Mouse (Mus musculus) B cell, adult 2 months (primary cell): Measurements from ENCODE around the gene Apom.

Experiments used
- DNase-seq, 2 experiments: peaks; one replicate each; pipeline ENCODE4 v3.0.0; 2022

Gene Apom

DNA sequence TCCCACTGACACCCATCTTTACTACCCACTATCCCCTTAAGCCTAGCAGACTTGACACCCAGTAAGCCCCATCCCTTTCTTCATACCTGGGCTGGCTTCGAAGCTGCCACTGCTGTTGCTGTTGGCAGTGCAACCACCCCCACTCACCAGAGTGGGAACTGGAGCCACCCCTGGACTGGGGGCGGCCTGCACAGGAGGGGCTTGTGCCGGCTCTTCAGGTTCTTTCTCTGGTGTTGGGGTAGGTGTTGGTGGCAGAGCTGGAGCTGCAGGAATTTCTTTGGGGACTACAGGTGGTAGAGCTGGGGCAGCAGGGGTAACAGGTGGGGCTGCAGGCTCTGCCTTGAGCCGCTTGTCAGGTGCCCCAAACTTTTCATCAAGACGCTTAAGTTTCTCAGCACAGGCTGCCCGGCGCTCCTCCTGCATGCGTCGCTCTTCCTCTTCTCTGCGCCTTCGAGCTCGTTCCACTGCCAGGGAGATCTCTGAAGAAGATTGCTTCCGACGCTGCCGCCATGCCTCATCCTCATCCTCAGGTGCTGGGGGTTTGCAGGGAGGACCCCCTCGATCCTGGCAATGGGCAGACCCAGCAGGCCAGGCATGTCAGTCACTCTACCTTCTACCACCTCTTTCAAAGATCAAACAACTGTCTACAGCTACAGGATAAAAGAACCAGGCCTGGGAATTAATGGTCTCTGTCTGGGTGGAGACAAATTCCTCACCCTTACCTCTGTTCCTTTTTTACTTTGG is 27.2 kb upstream of the Apom start:
- no peak for DNase-seq

DNA sequence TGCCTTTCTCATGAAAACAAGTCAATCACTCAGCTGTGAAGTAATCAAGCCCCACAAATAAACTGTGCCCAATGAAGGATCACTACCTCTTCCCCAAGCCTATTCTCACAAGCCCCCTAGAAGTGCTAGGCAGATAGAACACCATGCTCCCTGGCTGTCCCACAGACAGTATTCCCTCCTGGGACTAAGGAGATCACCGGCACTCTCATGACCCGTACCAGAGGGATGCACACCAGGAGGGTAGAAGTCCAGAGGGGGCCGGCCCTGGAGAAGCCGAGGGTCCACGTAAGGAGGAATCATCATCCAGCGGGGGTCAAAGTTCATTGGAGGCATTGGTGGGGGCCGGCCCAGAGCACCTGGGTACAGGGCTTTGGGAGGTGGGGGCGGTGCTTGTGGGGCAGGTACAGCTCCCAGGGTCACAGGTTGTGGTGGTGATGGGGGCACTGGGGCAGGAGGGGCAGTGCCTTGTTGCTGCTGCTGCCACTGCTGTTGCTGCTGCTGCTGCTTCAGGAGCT is 25.9 kb upstream of the Apom start:
- DNase-seq = no peak

DNA sequence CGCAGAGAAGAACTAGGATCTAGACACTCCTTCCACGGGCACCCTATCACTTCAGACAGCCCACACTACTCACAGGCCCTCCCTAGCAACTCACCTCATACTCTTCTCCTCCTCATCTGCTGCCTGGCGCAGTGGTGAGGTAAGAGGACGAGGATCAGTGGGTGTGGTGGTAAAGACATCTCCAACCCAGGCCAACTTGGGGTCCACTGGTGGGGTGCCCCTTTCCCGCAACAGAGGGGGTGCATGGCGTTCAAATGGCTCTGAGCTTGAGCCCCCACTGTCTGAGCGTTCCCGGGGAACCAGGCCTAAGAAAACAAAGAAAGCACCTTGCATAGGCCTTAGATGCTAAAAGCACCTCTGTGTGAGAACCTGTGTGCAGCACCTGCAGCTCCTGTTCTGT is 25.4 kb upstream of the Apom start:
- DNase-seq = no peak

DNA sequence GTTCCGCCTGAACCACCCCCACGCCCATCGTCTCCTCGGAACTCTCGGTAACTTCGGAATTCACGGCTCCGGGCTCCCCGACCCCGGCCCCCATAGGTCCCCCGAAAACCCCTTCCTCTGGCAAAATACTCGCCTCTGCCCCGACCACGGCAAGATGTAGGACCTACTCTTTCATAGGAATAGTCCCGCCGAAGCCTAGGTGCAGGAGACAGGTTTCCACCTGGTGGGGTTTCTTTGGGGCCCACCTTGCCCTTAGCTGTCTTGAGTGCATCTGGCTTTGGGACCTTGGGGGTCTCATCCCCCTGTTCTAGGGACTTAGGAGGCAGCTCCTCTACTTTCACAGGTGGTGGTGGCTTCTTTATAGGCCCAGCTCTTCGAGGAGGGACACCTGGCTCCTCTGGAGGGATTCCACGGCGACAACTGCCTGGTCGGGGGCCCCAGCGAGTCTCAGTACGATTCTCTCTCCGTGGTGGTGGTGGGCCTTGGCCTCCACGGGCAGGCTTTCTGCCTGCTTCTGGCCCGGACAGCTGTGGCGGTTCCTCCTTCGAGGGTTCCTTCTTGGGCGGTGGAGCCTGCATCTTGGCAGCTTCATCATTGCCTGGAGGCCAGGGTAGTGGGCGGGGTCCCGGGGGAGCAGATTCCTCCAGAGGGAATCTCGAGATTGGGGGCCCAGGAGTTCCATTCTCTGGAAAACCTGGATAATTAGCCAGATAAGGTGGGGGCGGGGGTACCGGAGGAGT is 24.8 kb upstream of the Apom start:
- DNase-seq = no peak

DNA sequence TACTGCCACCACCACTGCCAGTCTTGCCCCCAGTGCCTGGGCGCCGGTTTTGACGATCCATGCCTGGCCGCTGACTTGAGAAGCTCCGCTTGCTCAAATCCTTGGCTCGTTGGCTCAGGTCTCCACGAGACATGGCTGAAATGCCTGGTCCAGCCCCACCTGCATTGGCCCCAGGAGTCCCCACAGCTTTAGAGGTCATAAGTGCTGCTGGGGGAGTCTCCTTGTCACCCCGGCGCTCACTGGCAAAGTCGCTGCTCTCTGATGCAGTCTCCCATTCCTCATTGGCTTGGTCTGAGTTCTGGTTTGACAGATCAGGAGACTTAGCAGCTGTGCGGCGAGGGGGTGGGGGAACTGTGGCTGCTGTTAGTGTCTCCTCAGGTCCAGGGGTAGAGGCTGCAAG is 23.6 kb upstream of the Apom start:
- DNase-seq = no peak

DNA sequence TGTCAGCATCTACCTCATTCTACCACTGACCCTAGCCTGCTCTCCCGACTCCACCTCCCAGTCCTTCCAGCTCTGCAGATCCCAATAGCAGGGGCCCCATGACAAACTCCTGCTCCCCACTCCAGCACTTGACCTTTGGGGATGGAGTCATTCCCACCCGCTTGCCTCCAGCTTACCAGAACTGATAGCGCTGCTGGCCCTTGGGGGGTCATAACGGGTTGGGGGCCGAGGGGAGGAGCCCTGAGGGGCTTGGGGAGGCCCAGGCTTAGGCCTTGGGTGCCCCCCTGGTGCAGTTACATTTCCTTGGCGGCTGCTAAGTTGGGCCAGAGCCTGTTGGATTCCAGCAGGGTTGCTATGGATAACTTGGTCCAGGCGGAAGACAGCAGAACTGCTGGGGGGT is 22.8 kb upstream of the Apom start:
- DNase-seq = no peak

DNA sequence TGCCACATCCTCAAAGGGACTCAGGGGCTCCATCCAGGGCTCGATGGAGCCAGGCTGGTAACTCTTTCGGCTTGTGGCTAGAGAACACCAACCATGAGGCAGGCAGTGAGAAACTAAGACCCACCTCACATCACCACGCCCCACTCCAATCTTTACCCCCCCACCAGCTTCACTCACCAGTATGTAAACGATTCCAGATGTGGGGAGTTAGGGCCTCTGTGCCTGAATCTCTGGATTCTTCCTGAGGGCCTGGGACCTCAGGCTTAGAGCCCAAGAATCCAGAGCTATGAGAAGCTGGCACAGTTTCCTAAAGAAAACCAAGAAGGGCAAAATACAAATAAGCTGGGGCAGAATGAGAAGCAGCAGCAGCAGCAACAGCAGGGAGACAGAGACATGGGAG is 22.1 kb upstream of the Apom start:
- no peak for DNase-seq

DNA sequence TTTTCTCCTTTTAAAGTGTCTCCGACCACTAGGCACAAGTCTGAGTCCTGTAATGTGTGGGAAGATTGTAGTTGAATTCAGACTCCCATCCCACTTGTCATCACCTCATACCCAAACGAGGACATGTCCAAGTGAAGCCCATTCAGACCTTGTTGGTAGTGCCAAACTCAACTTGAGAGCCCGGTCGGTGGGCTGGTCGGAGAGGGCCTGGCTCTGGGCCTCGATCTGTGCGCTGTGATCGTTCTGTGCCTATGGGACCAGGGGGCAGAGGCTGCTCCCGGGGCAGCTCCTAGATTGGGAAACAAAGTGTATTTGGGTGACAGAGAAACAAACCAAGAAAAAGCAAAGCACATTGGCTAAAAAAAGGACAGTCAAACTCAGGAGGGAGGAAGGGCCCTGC is 21.2 kb upstream of the Apom start:
- no peak for DNase-seq

DNA sequence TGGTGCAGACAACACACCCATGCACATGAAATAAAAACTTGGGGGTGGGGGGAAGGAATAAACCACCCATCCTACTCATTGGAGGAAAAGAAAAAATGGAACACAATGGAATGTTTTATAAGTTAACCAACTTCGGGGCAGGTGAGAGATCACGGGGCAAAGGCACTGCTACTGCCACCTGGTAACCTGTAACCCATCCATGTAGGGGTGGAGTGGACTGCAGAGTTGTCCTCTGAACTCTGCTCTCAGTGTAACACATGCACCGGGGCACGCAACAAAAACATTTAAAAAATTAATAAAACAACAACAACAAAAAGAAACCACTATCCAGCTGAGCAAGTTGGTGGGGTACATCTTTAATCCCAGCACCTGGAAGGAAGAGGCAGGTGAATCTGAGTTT is 20.3 kb upstream of the Apom start:
- DNase-seq = no peak

DNA sequence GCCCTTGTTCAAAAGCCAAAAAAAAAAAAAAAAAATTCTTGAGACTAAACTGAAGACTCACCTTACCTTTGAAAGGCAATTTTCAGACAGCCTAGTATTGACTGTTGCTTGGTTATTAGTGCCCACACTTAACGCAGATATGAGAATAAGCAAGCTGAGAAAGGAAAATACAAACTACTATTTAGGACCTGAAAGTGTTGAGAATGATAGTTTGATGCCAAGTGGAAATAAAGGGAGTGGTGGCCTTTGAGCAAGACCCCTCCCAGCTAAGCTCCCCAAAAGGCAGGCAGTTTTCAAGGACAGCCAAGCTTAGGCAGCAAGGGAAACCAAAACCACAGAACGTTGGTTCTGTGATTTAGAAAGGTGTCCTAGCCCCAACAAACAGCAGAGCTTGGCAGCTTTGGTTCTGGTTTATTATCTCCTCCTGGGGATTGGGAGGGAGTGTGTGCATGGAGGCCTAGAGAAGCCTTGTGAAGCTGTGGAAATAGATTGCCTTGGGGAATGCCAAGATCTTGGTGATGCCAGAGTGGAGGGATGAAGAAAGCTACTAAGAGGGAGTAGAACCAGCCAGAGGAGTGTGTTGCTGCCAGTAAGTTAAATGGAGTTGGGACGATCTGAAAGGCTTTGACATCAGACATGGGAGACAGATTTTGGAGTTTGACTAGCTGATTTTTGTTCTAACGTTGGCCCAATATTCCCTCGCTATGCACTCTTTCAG is 16.2 kb upstream of the Apom start:
- no peak for DNase-seq

DNA sequence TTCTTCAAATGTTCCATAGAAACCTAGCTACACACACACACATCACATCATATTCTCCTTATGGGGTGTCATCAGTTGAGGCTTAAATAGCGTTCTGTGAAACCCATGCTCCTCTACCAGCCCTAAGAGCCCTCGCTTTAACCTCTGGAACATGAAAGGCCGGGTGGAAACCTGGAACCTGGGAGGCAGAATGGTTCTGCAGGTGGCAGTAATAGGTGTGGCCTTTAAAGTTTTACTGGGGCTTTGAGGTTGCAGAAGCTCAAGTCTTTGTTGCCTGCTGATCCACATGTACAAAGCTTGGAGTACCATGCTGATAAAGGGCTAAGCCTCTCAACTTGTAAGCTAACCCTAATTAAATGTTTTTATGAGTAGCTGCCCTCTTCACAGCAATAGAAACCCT is 15.5 kb upstream of the Apom start:
- DNase-seq = no peak

DNA sequence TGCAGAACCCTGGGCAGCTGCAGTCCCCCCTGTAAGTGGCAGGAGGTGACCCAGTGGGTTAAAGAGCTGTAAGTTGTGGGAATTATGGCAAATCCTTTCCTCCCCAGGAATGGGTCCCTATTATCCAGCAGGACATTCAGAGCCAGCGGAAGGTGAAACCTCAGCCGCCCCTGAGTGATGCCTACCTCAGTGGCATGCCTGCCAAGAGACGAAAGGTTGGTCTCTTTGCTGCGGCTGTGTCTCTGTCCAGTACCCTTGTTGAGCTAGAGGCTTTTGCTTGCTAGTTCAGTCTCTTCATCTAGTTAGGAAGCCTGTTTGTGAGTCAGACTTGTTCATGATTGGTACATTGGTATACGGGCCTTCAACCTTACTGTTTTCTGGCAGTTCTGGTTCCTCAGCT is 14.3 kb upstream of the Apom start:
- no peak for DNase-seq

DNA sequence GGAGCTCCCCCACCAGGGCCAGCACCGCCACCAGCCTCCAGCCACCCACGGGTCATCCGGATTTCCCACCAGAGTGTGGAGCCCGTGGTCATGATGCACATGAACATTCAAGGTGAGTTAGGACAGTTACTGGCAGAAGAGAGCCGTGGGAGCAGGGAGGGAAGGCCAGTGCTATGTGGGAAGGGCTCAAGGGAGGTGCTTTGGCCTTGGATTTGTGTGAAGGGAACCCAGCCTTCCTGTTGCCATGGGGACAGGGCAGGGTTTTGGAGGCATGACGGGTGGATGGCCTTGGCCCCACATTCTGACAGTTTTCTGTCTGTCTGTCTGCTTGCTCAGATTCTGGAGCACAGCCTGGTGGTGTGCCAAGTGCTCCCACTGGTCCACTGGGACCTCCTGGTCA is 10.1 kb upstream of the Apom start:
- DNase-seq = no peak

DNA sequence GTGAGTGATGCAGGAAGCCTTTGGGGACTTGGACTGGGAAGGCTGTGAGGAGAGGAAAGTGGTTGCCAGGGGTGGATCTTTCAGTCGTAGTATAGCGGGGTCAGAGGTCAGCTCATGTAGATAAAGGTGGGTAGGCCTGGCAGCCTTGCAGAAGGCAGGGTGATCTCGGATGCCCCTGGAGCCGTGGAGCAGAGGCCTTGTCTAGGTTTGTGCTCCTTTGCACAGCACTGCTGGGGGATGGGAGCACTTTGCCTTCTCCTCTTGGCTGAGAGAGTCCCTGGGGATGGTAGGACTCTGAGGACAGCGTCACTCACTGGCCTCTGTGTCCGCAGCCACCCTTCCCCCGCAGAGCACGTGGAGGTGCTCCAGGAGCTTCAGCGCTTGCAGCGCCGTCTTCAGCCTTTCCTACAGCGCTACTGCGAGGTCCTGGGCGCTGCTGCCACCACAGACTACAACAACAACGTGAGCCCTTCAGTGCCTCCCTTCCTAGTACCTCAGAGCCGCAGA is 8.7 kb upstream of the Apom start:
- DNase-seq = no peak

DNA sequence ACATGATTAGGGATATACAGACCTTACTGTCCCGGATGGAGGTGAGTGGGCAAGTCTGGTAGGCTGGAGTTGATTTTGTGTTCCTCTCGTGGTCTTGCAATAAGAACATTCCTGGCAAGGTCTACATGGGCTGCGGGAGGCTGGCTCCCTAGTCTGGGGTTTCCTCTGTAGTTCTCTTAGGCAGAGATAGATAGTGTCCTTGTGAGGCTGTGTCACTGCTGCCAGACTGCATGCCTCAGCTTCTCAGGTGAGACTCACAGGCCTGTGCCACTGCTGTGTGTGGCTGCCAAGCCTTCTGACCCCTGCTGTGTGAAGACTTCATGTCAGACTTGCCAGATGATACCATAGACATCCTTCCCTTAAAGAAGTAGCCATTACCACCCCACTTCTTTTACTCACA is 7.4 kb upstream of the Apom start:
- DNase-seq = no peak

DNA sequence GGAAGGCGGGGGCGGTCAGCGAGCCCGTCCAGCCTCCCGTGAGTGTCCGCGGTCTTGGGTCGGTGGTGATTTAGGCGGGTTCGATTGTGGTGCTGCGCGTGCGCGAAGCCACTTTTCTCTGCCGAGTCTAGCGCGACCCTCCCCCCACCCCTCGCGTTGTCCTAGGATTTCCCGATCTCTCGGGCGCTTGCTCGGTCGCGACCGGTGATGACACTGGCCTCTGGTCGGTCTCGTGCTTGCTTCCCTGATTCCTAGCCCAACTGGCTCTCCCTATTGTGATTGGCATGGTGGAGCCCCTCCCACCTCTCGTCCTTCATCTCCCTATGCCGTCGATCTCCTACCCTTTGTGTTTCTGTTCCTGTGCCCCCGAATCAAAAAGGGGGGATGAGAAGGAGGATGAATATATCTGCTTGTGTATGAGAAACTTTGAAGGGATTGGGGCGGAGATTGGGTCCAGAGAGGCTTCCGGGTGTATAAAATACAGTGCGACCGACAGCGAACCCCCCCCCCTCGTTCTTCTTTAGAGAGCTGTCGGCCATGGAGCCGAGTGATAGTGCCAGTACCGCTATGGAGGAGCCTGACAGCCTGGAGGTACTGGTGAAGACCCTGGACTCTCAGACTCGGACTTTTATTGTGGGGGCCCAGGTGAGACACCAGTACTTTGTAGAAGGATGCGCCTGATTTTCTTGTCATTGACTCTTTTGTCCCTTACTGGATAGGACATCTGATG is 3.9 kb upstream of the Apom start:
- no peak for DNase-seq

DNA sequence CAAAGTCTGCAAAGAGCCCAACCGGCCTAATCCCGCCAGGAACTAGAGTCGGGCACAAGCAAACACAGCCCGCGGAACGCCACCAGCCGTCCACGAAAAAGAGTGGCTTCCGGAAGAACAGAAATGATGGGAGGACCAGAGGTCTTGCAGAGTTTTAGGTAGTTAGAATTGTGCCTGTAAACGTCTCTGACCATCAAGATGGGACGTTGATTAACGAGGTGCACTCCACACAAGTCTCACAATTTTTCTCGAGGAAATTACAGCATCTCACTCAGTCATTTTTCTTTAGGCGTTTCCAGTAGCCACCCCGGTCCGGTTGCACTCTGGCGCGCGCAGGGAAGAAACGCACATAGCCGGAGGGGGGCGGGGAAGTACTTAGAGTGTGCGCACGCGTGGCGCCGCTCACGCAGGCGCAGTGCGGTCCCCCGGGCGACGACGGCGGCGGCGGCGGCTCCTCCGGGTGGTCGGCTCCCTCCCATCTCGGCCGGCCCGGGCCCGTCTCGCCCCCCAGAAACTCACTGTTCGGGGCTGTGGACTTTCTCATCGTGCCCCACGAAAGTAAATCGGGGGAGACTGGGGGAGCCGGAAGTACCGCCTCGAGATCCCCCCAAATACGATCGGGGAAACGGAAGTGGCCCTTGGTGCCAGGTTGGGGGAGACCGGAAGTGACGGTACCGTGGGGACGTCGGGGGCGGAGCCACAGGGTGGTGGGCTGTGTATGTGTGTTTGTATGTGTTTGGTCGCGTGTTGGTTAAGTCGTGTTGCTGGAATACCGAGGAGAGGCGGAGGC is 3.1 kb upstream of the Apom start, which contains the start of gene Bag6:
Gene Bag6, plus strand, starts transcription at position 378 of the 790 bp plus-strand sequence.
- peak; percentile 96 to 98 for DNase-seq

DNA sequence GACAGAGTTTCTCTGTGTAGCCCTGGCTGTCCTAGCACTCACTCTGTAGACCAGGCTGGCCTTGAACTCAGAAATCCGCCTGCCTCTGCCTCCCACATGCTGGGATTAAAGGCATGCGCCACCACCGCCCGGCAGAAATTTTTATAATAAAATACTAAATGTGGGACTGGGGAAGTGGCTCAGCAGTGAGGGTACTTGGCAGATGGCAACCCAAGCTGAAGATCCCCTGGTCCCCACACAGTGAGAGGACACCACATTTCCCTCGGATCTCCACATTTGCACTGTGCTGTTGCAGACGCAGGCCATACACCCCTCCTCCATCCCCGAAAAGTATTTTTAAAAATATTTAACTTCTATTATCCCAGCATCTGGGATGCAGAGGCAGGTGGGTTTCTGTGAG is 1.7 kb upstream of the Apom start:
- DNase-seq = no peak

DNA sequence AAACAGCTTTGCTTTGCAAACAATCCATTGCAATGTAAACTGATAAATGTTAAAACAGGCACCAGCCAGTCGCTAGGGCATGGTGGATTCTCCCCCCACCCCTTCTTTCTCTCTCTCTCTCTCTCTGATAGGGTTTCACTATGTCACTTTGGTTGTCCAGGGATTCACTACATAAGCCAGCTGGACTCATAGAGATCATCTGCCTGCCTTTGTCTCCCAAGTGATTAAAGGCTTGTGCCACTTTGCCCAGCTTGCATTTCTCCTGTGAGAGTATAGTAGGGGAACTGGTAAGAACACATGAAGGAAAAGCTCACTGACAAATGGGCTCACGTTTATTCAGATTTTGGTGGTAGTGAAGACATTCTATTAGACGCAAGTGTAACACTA is 317 bp upstream of the Apom start:
- no peak for DNase-seq

DNA sequence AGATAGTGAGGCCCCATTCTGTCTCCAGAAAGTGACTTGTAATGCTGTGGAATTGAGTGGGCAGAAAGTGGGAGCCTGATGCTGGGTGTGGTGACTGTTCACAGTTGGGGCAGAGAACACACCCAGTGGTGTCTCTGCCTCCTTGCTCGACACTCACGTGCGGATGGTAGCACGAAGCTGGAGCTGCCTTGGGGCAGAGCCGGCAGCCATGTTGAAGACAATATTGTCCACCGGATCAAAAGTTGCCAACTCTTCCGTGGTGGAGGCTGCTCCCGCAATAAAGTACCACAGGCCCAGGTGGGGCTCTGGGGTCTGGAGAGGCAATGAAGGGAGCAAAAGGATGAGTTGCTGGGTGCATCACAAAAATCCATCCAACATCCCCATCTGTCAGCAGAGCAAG is 812 bp downstream of the Apom start:
- no peak for DNase-seq

DNA sequence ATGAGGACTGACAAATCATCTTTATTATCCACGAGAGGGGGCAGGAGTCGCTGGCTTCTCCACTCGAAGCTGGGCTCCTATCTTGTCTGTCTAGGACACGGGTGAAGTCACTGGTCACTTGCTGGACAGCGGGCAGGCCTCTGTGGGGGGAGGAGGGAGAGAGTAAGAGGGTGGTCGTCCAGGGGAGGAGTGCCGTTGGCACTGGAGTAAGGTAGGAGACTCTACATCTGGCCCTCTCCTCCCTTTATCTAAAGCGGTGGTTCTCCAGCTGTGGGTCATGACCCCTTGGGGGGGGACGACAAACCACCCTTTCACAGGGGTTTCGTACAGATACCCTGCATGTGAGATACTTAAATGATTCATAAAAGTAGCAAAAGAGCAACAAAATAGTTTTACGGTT is 2.9 kb downstream of the Apom start:
- no peak for DNase-seq

DNA sequence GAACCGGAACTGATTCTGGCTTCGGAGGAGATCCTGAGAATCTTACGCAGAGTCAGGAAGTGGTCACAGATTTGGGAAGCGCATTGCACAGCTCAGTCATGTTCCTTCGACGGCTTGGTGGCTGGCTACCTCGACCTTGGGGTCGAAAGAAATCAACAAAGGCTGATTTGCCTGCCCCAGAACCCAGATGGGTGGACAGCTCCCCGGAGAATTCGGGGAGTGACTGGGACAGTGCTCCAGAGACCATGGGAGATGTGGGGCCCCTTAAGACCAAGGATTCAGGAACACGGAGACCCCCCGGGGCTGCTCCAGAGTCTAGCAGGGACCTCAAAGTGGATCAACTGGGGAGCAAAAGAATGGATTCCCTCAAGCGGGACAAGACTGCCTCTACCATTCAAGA is 4.8 kb downstream of the Apom start:
- DNase-seq = no peak
